Mouse (Mus musculus) splenic B cell, adult 2 months (primary cell): Measurements from ENCODE around the gene Ascc2.

Source experiments
- DNase-seq: peaks from one replicate; pipeline ENCODE4 v3.0.0-alpha.2; 2011; ENCODE audit warnings: low read depth, low spot score
- H3K27me3 ChIP-seq: 2 replicates; pipeline ENCODE4 v1.6.1; 2012; ENCODE audit warnings: mild to moderate bottlenecking, low read length, moderate library complexity, mixed read lengths; ENCODE audit not compliant: control insufficient read depth, poor library complexity, insufficient read depth, severe bottlenecking
- H3K36me3 ChIP-seq: 2 replicates; pipeline ENCODE4 v1.6.1; 2012; ENCODE audit warnings: mild to moderate bottlenecking, low read length, moderate library complexity, mixed read lengths; ENCODE audit not compliant: control insufficient read depth, poor library complexity, insufficient read depth, severe bottlenecking

The Ascc2 gene

DNA sequence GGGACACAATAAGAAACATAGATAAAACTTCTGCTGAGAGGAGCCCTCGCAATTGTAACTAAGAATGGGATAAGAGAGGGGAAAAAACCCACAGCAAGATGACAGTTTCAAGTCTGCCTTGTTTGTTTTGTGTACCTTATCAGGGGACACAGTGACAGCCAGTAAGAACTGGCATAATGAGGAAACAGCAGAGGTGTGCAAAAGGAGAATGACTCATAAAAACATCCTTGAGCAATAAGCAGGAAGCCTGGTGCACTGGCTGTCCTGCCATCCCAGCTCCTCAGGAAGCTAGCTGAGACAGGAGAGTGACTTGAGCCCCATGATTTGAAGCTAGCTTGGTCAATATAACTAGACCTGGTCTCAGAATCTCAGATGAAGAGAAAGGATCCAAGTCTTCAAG lies 22.3 kb downstream of the Ascc2 start:
- peaks cover 5% of the 10 kb centered on the region for H3K36me3 ChIP-seq
- DNase-seq, result no peak
- H3K27me3 ChIP-seq, result no peaks in the 10 kb centered on the region

DNA sequence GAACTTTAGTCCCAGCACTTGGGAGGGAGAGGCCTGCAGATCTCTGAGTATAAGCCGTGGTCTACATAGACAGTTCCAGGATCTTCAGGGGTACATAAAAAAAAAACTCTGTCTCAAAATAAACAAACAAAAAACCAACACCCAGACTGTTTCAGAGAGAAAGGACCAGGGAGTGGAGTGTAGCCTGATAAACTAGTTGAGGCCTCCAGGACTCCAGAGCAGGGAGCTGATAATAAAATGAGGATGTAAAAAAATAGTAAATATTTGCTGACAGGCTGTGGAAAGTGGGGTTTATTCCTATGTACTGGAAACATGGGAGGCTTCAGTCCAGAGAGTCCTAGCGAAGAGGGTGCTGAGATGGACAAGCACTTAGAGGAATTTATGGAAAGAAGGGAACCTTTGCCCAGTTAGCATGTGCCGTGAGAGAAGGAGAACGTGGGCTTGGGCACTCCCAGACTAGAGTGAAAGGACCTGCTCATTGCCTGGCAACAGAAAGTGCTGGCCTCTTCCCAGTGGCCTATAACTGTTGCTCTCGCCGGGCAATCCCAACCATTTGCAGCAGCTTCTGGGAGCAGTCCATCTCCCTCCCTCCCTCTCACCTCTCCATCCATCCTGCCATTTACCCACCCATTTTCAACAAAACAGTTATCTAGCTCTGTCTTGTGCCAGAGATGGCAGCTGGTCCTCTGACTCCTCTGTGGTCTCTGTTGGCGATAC lies 22.9 kb downstream of the Ascc2 start:
- H3K36me3 ChIP-seq, result peaks cover 5% of the 10 kb centered on the region
- H3K27me3 ChIP-seq, result no peaks in the 10 kb centered on the region
- DNase-seq, result no peak

DNA sequence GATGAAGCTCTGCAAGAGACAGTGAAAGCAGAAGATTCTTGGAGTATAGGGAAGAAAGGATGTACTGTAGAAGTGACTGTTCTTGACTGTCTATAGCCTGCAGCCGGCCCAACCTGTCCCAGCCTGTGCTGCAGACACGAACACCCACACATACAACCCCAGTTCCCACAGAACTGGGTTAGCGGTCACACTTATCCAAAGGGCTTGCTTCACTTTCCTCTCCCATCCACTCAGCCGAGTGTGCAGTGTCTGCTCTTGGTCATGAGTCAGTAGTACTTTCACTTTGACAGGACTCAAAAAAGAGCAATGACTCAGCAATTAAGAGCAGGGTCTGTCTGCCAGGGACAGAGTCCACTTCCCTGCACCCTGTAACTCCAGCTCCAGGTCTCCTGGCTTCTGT lies 23.8 kb downstream of the Ascc2 start:
- peaks cover 4% of the 10 kb centered on the region for H3K36me3 ChIP-seq
- DNase-seq, result no peak
- H3K27me3 ChIP-seq, result no peaks in the 10 kb centered on the region

DNA sequence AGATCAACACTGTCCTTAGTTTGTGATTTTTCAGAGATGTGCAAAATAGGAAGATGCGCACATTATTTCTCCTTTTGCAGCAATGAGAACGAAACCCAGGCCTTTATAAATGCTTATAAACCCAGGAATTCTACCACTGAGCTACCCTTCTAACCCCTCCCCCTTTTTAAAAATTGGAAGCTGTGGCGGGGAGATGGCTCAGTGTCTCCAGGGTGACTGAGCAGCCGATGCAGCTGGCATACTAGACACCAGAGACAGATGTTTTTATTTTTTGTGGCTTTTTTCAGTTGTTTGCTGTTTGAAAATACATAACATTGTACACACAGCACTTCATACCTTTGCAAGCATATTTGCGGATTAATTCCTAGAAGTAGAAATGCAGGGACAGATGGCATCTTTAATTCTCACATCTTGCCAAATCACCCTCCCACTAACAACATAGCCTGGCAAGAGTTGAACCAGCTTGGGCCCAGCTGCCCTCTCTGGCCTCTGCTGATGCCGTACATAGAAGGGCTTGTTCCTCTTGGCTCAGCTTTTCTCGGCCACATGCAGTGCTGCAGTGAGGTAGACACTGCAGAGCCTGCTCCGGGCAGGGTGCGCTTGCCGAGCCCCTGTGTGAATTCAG lies 24.4 kb downstream of the Ascc2 start:
- DNase-seq, result no peak
- peaks cover 4% of the 10 kb centered on the region; the same call in 1 of the 2 replicates for H3K36me3 ChIP-seq
- no peaks in the 10 kb centered on the region for H3K27me3 ChIP-seq

DNA sequence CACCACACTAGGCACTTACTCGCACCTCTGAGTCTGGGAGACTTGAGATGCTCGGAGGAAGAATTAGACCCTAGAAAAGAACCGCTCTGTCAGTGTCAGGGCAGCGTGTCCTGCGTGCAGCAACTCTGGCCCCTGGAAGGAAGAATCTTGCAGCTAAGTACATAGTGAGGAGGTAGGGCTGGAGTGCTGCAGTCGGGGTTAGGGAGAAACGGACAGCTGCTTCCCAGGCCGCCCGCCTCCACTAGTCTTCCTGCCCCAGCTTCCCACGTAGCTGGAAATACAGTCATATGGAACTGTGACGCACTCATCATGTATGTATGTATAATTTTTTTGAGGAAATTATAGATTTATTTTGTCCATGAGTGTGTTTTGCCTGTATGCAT lies 24.9 kb downstream of the Ascc2 start:
- no peak for DNase-seq
- Histone ChIP-seq H3K36me3 (peaks cover 4% of the 10 kb centered on the region; the same call in 1 of the 2 replicates), H3K27me3 (no peaks in the 10 kb centered on the region)

DNA sequence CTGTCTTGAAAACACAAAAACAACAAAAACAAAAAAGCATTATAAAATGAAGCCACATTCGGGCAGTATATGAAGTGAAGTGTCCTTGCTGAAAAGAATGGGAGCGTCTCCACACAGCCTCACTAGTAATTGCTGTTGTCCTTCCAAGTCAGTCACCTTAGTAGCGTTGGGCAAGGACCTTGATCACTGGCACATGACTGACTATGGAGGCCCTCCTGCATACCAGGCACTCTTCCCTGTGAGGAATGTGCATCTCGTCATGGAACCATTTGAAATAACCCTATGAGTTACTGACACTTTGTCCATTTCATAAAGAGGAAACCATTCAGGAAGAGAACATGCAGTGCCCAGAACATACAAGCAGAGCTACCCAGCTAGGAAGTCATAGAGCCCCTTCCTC lies 34.2 kb downstream of the Ascc2 start:
- H3K36me3 ChIP-seq, result peaks cover 1% of the 10 kb centered on the region; the same call in 1 of the 2 replicates
- H3K27me3 ChIP-seq, result no peaks in the 10 kb centered on the region
- no peak for DNase-seq

DNA sequence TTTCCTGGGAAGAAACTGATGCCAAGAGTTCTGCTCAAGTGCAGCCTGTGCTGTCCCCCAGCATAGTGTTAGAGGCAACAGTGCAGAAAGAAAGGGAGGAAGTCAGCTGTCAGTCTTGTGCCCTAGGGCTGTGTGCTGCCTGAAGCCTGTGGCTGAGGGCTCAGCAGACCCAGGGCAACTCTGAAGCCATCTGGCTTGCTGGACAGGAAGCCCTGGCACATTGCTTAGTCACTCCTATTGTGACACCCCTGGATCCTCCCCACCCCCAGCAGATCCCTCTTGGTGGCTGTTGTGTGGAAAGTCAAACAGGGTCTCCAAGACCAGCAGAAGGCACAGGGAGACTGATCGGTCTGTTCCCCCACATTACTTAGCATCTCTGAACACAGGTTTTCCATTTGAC lies 37.0 kb downstream of the Ascc2 start:
- no peak for DNase-seq
- Histone ChIP-seq H3K36me3 (peaks cover 1% of the 10 kb centered on the region; the same call in 1 of the 2 replicates), H3K27me3 (no peaks in the 10 kb centered on the region)

GRCm38 (mm10) chr11:4675126-4675562 lies 37.6 kb downstream of the Ascc2 start:
- Histone ChIP-seq H3K36me3 (peaks cover 1% of the 10 kb centered on the region; the same call in 1 of the 2 replicates), H3K27me3 (no peaks in the 10 kb centered on the region)
- DNase-seq, result no peak

GRCm38 (mm10) chr11:4675693-4676092 lies 38.1 kb downstream of the Ascc2 start:
- Histone ChIP-seq H3K27me3 (no peaks in the 10 kb centered on the region), H3K36me3 (peaks cover 1% of the 10 kb centered on the region; the same call in 1 of the 2 replicates)
- DNase-seq, result no peak

DNA sequence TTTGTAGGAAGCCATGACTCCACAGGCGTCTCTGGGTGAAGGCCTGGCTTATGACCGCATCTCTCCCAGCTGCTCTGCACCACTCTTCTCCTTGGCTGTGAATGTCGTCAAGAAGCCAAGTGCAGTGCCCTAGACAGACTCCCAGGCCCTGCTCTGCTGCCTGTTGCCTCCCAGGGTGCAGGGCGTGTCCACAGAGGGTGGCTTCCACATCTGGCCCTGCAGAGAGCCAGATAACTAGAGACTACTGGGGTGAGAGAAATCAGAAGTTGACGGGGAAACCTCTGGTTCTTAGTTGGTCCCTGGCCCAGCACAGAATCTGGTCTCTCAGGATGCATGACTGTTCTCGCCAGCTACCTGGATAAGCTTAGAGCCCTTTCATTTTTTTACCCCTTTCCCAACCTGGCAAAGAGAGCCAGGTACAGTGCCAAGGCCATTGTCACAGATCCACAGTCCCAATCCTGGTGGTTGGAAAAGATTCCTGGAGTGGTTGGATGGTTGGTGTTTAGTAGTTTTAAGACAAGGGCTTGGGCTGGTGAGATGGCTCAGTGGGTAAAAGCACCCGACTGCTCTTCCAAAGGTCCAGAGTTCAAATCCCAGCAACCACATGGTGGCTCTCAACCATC lies 39.8 kb downstream of the Ascc2 start:
- Histone ChIP-seq H3K36me3 (peaks cover 1% of the 10 kb centered on the region), H3K27me3 (no peaks in the 10 kb centered on the region)
- no peak for DNase-seq

DNA sequence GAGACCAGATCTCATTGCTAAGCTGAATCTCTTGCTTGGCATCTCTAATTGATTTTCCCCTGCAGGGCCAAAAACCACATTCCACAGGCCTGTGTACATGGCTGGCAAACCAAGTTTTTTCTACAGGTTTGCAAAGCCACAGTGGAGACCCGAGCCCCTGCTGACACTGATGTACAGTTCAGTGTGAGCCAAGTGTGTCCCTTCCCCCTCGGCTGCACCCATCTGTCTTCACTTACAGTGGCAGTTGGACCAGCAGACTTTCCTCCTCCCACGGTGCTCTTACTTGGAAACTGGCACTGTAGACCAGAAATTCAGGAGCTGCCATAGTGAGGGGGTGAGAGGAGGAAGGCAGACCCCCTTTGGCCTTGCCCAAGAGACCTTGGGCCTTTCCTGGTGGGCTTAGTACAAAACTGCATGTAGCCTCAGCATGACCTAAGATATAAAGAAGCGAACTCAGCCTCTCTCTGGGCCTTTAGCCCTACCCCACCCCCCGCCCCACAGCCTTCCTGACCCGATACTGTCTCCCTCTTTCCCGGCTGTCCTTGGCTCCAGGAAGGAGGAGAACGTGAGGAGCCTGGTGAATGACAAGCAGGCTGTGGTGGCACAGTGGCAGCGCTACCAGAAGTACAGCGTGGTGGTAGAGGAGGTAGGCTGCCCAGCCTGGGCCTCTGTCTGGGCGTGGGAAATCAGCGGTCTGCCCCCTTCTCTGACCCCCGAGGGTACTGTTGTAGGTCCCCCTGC lies 41.3 kb downstream of the Ascc2 start:
- no peak for DNase-seq
- no peaks in the 10 kb centered on the region for H3K27me3 ChIP-seq
- H3K36me3 ChIP-seq, result peaks cover 6% of the 10 kb centered on the region

- Histone ChIP-seq H3K27me3 (no peaks in the 10 kb centered on the region), H3K36me3 (peaks cover 6% of the 10 kb centered on the region)
- no peak for DNase-seq
These were observed 41.9 kb downstream of the Ascc2 start for GRCm38 (mm10) chr11:4679441-4679832.

DNA sequence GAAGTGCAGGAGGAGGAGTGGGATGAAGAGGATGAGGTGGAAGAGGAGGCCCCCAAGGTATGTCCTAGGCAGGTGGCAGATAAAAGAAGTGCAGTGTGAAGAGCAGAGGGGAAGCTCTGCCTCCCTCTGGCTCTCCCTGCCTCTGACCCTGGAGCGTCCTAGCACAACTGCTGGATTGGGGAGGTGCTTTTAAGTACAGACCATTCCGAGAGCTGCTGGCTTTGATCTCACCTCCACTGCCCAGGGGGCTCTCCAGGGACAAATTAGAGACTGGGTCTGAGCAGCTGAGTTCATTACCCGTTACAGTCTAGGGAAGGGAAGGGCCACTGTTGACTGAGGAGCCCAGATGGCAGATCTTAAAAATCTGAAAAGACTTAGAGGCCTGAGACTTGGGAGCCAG lies 42.6 kb downstream of the Ascc2 start:
- Histone ChIP-seq H3K36me3 (peaks cover 6% of the 10 kb centered on the region), H3K27me3 (no peaks in the 10 kb centered on the region)
- no peak for DNase-seq

DNA sequence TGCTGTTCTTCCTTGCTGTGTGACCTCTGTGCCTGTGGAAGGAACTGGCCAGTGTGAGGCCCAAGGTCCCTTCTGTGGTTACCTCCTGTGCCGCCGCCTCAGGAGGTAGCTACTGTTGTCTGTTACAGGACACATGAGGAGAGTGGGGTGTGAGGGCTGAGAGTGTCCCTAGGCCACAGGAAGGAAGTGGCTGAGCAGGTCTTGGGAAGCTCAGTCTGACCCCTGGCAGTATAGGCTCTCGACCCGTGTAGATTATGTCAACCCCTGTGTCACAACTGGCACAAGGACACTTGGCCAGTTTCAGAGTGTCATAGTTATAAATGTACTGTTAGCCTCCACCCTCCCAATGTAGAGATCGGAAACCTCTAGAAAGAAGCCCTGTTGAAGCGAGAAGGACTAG lies 46.0 kb downstream of the Ascc2 start:
- Histone ChIP-seq H3K27me3 (no peaks in the 10 kb centered on the region), H3K36me3 (peaks cover 6% of the 10 kb centered on the region)
- DNase-seq, result no peak

GRCm38 (mm10) chr11:4684186-4684585 lies 46.6 kb downstream of the Ascc2 start:
- Histone ChIP-seq H3K27me3 (no peaks in the 10 kb centered on the region), H3K36me3 (peaks cover 6% of the 10 kb centered on the region)
- DNase-seq, result no peak
